Mouse (Mus musculus) cerebellum, postnatal 36 days (tissue): Measurements from ENCODE around the gene Nhs.

Experiments
- DNase-seq, 2 experiments: peaks; one replicate each; pipeline ENCODE4 v3.0.0; 2021 to 2022; ENCODE audit warnings: mixed read lengths in 2 of 2

The Nhs gene

DNA sequence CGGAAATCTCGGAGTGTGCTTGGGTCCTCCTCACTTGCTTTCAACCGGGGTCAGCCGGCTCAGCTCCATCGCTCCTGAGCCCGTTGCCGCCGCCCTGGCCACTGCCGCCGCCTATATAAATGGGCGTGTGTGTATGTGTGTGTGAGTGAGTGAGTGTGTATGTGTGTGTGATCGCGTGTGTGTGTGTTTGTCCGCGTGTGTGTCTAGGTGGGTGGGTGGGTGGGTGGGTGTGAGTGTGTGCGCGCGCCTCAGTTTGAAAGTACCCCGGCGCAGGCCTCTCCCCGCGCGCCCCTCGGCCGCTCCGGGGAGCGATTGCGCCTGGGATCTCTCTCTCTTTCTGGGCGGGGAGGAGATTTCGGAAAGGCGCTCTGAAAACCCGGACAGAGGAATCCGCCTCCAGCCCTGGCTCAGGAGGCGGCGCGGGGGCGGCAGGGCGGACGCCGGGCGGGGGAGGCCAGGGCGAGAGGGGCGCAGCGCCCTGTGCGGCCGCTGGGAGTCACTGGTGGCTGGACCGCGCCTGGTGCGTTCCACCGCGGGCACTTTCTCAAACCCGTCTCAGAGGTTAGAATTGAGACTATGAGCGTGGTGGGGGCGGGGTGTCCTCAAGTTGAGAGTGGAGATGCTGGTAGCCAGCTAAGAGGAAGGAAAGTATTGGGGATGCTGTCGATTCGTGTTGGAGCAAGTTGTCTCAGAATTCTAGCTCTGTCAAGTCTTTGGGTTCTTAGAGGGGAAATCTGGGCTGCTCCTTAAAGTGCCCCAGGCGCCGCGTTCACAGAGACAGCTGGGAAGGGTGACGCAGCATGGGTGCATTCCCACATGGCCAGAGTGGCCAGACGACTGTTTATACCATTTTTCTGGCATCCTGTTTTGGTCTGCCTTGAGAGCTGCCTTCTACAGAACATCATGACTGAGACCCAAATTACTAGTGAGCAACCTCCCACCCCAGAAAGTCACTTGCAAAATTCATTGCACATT is at the start of gene Nhs:
Gene Nhs, minus strand, starts transcription at position 94 of the 975 bp plus-strand sequence.
- DNase-seq: peak; percentile 45 to 55

DNA sequence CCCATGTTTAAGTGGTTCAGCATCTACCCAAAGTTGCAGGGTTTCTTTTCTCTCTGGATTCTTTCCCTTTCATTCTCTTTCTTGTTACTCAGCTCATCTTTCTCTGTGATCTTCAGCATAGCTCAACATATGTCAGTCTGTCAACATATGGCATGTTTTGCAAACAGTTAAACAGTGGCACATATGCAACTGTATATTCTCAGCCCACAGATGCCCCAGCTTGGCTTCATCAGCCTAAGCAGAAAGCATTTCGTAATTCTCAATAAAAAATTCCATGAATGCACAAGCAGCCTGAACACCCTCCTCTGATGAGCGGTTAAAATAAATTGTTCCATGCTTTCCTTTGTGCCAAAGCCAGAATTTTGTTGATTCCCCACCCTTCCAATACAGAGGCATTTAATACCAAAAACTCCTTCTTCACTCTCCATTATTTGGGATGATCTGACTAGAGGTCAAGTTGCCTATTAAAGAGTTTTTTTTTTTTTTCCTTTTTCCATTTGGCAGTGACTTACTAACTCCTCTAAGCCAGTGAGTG is 46.9 kb upstream of the Nhs start:
- no peak for DNase-seq

DNA sequence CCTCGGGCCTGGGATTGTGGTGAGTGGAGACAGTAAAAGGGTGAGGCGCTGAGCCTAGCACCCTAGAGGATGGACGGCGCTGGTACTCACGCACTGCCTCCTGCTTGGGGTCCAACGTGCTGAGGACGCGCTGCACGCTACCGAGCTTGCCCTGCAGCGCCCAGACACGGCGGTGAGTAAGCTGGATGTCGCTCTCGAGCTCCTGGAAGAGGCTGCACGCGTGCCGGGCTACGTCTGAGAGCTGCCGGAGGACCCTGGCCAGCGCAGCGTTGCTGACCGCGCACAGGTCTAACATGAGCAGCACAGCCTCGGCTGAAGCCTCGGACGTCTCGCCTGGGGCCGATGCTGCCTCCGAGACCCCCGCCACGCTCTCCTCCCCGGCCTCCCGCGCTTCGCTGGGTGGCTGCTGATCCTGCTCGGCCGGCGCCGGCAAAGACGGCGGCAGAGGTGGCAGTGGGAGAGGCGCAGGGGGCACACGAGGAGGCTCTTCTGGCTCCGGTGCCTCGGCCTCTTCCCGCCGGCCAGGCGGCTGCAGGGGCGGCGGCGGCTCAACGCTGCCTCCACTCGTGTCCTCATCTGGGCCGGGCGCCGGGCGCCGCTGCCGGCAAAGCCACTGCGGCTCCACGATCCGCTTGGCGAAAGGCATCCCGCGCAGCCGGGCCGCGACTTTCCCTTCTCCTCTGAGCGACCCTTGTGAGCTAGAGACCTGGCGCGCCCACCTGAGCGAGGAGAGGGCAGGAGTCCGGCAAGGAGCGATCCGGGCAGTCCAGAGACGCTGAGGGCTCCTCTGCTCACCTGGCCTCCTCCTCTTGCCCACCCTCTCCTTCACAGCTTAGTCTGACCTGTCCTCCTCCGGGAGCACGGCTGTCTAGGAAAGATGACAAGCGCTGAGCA is 540 bp downstream of the Nhs start:
- DNase-seq: peak; percentile 22 to 23

DNA sequence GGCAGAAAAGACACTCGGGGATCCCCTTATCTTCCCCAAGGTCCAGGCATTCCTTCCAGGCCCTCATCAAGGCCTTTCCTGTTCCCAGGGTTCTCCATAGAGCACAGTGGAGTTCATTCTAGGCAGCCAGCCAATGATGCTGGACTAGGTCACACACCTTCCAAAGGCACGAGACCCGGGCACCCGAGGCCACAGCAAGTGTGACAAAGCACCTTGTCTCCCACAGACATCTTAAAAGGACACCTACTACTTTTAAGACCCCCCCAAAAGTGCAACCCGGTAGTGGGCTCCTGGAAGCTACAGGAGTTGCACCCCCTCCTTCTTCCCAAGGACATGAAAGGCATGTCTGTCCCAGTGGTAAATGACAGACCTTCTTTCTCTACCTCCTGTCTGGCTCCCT is 1.4 kb downstream of the Nhs start:
- peak in 1 of 2 experiments; percentile 3 for DNase-seq

DNA sequence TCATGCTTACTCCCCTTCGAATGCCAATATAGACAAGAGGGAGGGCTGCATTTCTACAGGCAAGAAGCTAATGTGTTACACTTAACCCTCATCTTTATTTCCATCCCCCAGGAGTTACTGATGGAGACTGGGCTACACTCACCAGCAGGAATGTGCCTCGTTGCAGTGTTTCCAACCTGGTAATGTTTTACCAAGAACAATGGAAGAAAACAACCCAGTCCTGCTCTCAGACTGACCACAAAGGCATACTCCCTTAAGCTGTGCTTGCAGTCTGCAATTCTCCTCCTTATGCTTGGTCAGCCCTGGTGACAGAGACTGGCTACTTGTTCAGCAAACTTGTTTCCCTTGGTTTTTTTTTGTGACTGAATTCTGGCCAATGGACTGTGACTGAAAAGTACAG is 21.7 kb downstream of the Nhs start:
- DNase-seq: no peak

DNA sequence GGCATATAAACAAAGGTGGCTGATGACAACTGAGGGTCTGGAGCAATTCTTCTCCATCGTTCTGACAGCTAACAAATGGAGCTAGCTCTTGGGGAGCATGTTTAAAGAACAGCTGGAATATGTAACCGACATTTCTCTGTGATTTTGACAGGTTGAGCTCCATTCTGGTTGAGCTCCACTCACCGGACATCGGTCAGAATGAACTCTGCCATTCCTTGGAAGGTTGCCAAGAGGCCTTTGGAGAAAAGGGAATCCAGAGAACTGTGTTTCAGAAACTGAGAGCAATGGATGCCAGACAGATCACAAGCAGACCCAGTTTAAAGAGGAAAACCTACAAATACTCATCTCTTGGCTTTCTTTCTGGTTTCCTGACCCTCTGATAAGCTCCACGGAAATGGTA is 46.3 kb downstream of the Nhs start:
- DNase-seq: peak in 1 of 2 experiments; percentile 2

DNA sequence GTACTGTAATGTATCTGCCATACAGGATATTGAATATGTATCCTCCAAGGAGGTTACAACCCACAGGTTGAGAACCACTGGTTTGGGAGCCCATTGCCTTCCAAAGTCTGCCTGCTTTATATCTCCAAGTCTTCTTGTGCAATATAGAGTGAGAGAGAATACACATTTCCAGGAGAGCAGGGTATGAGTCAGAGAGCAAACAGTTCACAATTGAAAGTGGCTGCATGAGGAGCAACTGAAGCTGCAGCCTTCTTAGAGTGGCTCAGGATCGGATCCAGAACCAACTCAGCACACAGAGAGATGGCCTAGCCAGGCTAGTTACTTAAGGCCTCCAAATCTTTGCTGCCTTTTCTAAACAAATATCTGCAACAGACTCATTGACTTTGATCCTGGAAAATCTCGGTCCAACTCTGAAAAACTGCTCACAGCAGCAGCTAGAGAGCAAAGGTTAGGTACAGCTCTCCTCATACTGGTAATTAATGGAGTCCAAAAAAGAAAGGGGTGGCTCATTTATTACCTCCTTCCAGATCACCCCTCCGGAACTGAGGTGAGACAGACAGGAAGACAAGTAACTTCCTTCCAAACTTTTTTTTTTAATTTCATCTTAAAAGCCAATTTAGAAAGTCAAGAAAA is 56.6 kb downstream of the Nhs start:
- DNase-seq: no peak

DNA sequence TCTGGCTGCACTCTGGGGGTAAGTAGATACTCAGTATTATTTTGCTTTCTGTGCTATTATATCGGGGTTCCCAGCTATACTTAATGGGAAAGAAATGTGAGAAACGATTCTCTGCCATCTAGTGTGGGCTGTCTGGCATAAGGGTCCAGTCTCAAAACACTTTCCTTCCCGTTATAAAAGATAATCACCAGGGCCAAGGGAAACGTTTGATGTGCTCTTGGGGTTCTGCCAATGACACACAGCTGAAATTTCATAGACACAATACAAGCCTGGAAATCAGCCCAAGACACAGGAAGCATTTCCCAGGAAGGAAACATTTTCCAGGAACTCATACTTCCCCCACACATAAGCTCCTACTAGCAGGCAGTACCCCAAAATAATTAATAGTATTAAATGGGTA is 61.2 kb downstream of the Nhs start:
- DNase-seq: no peak

DNA sequence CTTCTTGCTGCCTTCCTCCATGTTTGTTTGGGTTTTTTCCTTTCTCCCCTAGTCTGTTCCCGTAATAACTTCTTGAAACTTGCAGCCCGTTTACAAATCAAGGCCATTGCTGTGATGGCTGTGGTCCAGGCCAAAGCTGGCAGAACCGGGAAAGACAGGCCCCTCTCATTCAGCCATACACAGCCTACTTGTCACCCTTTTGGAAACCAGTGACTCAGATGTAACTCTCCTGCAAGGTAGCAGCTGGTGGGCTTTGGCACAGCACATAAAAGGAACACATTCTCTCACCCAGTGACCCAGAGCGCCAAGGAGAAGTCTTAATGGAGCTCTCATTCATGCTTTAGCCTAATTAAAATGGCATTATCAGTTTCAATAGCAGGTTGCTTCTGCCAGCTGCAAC is 72.2 kb downstream of the Nhs start:
- DNase-seq: peak; percentile 3 to 10

DNA sequence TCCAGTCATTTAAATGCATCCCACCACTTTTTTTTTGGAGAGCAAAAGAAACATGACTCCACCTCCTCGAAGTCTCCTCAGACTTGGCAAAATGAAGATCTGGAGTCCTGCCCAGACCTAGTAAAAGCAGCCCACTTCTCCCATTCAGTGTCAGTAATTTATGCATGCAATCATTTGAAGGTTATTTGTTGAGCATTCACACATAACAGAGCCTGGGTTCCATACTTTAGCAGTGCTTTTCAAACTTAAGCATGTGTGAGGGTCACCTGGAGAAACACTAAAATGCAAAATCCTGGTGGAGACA is 73.7 kb downstream of the Nhs start:
- no peak for DNase-seq

DNA sequence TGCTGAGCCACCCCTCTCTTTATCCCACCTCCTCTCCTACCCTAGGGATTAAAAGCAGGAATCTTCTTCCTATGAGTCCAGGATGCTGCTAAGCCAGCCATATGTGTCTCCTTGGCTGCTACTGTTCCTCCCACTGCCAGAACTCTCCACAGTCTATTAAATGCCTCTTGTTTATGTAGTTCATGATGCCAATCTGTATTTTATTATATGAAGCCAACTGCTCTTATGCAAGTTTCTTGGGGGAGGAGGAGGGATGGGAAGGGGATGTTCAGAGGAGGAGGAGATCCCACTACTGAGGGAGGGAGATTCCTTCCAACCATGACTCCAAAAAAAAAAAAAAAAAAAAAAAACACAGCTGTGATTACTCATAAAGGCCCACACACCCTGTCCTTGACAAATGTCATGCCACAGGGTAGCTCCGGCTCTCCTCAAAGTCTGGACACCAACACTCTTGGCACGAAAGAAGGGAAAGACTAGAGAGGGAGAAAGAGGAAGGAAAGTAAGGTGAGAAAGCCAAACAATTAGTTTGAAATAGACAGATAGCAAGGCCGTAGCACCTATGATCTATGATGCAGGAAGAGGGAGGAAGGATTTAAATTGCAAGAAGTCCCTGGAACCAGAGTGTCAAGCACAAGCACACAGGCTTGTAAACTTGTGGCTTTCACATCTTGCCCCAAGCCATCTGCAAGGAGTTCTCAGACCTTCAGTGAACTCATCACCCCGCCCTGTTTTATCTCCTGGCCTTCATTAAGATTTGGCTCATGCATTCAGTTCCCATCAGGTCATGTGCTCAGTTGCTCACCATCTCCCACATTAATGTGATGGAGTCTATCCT is 74.3 kb downstream of the Nhs start:
- DNase-seq: no peak

DNA sequence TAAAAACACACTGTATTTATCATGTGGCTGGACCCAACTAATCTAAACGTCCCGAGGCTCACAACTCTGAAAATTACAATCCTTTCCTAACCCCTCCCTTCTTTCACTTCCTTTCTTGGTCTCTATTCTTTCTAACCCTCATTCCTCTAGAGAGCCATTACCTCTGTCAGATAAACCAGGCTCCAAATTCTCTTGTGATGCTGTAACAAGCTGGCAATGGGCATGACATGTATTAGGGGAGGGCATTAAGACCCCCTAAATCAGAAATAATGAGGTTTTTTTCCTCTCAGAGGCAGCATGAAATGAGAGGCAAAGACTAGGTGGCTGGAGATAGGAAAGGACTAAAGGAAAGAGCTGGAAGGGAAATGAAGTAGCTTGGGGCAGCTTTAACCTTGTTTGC is 96.4 kb downstream of the Nhs start:
- no peak for DNase-seq

DNA sequence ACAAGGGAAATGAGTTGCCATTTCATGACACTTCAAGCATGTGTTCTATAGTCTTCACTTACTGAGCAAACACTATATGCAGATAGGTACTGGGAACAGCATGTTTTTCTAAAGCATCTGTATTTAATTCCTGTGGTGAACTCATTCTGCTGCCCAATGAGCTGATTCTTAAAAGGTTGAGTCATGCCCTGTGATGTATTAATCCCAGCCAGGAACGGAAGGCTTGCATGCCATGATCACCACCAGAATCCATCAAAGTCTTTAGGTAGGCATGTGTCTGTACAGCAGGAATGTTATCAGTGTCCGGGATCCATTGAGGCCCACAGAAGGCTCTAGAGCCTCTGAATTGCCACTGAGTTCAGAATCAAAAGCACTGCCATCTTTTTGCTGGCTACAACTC is 103.9 kb downstream of the Nhs start:
- no peak for DNase-seq

DNA sequence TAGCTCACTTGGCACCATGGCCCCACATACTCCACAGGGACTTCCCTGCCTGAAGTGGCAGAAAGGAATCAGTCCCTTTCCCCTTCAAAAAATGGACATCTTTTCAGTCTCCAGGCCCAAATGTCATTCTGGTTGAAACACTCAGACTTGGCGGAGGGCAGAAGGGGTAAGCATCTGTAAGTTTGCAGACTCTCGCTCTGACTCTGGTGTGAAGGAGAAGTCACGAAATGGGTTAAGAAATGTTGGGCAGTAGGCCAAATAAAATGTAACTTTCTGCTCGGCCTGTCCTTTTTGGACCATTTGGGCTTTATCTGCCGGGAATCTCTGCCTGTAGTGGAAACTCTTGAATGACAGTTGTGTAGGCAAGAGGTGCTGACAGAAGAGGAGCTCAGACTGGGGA is 106.0 kb downstream of the Nhs start:
- DNase-seq: no peak

DNA sequence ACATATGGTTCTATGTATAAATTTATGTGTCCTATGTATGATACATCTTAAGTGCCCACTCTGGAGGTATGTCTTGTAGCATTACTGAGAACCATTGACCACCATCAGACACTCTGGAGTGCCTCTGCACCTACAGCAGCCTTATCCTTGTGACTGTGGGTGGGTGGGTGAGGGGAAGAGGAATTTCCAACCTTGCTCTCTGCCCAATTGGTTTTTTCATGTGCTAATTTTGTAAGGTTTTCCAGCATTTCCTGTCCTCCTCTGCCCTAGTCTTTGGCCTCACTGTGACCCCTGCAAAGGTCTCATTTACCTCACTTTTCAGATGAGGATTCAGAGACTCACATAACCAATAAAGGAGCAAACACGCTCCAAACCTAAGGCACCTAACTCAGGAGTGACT is 107.0 kb downstream of the Nhs start:
- no peak for DNase-seq

DNA sequence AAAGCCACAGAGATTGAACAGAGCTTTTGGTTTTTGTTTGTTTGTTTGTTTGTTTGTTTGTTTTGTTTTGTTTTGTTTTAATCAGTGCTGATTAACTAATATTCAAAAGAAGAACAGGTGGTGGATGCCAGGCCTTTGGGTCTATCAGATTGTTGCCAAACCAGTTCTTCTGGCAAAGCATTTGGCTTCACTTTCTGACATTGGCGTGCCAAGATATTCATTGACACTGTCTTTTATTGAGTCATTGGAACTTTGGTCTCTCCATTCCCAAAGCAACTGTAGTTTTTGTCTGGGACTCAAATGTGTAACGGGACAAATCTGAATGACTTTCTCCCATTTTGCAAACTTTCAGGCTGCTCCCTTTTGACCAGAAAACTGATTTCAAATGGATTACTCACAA is 109.9 kb downstream of the Nhs start:
- no peak for DNase-seq

DNA sequence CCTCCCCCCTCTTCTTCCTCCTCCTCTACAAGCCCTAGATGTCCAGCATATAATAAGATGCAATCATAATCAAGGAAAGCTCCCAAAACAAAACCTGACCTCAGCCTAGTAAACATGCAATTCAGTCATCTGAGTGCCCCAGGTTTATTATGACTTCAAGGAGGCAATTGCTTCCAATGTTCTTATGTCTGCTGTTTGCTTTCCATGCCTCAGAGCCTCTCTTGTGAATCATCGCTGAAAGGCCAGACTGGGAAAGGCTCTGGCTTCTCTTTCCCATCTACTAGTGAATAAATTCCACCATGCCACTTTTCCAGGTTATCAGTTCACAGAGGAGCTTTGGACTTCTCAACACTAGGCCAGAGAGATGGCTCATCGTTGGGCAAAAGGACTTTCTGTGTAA is 114.0 kb downstream of the Nhs start:
- no peak for DNase-seq

DNA sequence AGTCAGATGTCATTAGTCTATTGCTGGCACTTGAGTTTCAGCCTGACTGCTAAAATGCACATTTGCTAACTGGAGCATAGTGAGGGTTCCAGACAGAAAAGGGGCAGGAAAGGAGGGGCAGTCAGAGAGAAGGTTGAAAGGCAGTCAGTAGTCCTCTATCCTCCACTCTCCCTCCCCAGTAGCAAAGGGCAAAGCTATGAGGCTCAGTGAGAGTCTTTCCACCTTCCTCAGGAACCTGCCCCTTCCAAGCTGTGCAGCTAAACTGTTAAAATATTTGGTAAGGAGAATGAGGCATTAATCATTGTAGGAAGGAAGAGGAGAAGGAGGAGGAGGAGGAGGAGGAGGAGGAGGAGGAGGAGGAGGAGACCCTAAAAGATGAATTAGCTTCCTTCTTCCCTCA is 115.4 kb downstream of the Nhs start:
- no peak for DNase-seq

DNA sequence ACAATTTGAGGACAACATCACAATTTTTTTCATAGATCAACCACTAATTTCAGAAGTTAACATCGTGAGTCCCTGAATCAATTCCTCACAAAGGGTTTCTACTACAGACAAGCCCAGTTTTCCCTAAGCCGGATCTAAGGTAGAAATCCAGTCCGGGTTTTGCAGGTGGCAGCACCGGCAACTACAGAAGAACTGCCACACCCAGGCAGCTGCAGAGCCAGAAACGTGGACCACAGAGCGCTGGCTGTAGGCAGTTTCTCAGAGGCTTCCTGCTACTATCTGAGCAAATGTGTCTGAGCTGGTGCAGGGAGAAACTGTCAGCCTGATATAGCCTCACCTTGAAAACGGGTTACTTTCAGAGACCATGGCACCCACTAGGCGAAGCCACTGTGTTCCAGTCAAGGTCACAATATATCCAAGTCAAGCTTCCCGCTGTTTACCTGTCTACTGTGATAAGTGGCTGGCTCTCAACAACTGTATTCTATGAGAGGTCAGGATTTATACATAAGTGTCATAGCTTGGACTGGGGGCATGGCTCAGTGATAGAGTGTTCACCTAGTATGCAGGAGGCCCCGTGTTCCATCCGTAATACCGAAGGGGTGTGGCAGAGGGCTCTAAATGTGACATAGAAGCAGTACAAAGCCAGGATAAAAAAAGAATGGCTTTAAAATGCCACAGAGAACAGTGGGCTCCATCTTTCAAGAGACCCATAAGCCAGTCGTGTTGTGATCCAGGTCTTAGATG is 134.1 kb downstream of the Nhs start:
- peak; percentile 28 to 32 for DNase-seq

DNA sequence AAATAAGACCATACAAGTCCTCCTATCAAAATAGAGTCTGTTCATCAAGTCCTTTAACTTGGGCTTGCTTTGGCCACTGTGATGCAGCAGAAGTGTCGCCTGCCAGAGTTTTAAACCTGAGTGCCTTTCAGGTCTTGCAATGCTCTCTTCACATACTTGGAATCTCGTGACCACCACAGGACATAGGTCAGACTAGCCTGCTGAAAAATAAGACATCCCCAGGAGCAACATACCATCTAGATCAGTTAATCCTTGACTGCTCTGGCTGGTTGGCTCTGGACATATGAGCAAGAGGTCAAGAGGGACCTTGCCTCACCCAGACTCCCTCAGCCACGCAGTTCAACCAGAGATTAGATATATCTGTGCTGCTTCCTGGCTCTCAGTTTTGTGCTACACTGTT is 137.8 kb downstream of the Nhs start:
- no peak for DNase-seq

DNA sequence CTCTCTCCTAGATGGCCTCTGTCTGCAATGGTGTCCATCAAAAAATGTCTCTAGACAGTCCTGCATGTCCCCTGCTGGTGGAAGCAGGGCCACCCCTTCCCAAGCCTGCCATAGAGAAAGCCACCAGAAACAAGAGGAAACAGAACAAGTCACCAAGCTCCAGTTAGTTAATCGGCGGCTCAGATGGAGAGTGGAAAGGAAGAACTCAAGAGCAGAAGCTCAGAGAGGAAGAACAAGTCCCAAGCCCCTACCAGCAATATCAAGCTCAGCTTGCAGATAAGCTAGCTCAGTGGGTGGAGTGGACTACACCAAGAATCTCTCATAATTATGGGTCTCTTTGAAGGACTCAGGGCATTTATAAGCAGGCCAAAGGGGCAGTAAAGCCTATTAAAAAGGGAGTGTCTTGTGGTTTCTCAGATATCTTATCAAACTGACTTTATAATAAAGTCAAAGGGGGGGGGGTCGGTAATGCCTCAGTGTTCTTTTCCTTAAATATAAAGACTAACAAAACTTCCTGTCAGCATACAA is 139.4 kb downstream of the Nhs start:
- DNase-seq: no peak
